Mouse (Mus musculus) hindbrain, postnatal 0 days (tissue): ENCODE measurements around the gene Gm16442. TPM values are rescaled to one million over a fixed set of nuclear protein-coding genes. Genes with fewer than 3 reads are reported as not detected.
"Not testable (repeated sequence)": the region's sequence is repeated elsewhere in the genome, so short reads cannot be mapped to it uniquely, and the experiment has no call there.

ENCODE experiments used
- ATAC-seq: fragments of 200-750 bp; cut with Nextera tagmentation; 2 replicates; pipeline ENCODE4 v1.8.0; 2017; ENCODE audit warnings: mild to moderate bottlenecking, moderate TSS enrichment, moderate library complexity
- DNase-seq: peaks from one replicate; pipeline ENCODE4 v3.0.0-alpha.2; 2015; ENCODE audit warnings: low spot score
- H3K27ac ChIP-seq: fragments of 300-500 bp; sonication (generic); 2 replicates; pipeline ENCODE4 v1.5.1; 2014; ENCODE audit warnings: mild to moderate bottlenecking
- H3K27me3 ChIP-seq: fragments of 300-500 bp; sonication (generic); 2 replicates; pipeline ENCODE4 v1.6.1; 2014; ENCODE audit warnings: low read length, mixed read lengths; ENCODE audit not compliant: insufficient read depth
- H3K36me3 ChIP-seq: fragments of 300-500 bp; sonication (generic); 2 replicates; pipeline ENCODE4 v1.6.1; 2014; ENCODE audit warnings: low read length, mixed read lengths; ENCODE audit not compliant: insufficient read depth
- H3K4me1 ChIP-seq: fragments of 300-500 bp; sonication (generic); 2 replicates; pipeline ENCODE4 v1.6.1; 2014; ENCODE audit warnings: antibody characterized with exemption, low read length, mixed read lengths; ENCODE audit not compliant: insufficient read depth
- H3K4me2 ChIP-seq: fragments of 300-500 bp; sonication (generic); 2 replicates; pipeline ENCODE4 v1.6.1; 2014; ENCODE audit warnings: low read depth, mild to moderate bottlenecking, low read length, moderate library complexity, mixed read lengths
- H3K4me3 ChIP-seq: fragments of 300-500 bp; sonication (generic); 2 replicates; pipeline ENCODE4 v1.5.1; 2014; ENCODE audit warnings: low read length
- H3K9ac ChIP-seq: fragments of 300-500 bp; sonication (generic); replicated peaks from 2 replicates; pipeline ENCODE4 v1.6.1; 2014; ENCODE audit warnings: mild to moderate bottlenecking, low read length, moderate library complexity, mixed read lengths
- H3K9me3 ChIP-seq: fragments of 300-500 bp; sonication (generic); 2 replicates; pipeline ENCODE4 v1.6.1; 2016; ENCODE audit warnings: low read length, mixed read lengths
- WGBS: fragments of 180-500 bp; shearing (Covaris S2); extraction: QIAGEN DNeasy Blood & Tissue Kit; methylation state at CpG from one replicate; pipeline ENCODE4 v1.1.7; 2014; 5-methylcytosine and 5-hydroxymethylcytosine counted together
- polyA plus RNA-seq: library from polyadenylated mRNA; unstranded; fragments of >200 nt; fragmentation: Nextera tagmentation; extraction: Ambion mirVana; gene quantifications from 2 replicates; pipeline ENCODE4 v1.2.1, GENCODE M21; 2015
- total RNA-seq: library from RNA; depleted of rRNA; stranded (reverse); fragments of >200 nt; gene quantifications from 2 replicates; pipeline ENCODE4 v1.2.3, GENCODE M21; 2014; rRNA removed

The Gm16442 gene
- total RNA-seq: not detected in 2 replicates
- polyA plus RNA-seq: not detected in 2 replicates

- not testable (repeated sequence) for H3K9me3 ChIP-seq, H3K4me1 ChIP-seq, H3K4me3 ChIP-seq, H3K9ac ChIP-seq, H3K27me3 ChIP-seq, H3K36me3 ChIP-seq, ATAC-seq, H3K4me2 ChIP-seq, H3K27ac ChIP-seq, DNase-seq
- no CpG with 5 or more reads among the region's 2 CpGs for WGBS
Measured at GRCm38 (mm10) chr7:20122479-20122878, at the start of gene Gm16442. Gene Gm16442 (minus strand): TSS chr7:20122579.

- ATAC-seq, H3K27ac ChIP-seq, H3K4me2 ChIP-seq, H3K4me3 ChIP-seq, H3K27me3 ChIP-seq, H3K9me3 ChIP-seq, H3K9ac ChIP-seq, H3K36me3 ChIP-seq, H3K4me1 ChIP-seq, DNase-seq: not testable (repeated sequence)
- no CpG with 5 or more reads among the region's 3 CpGs for WGBS
Measured at GRCm38 (mm10) chr7:20168277-20168676, 45.9 kb upstream of the Gm16442 start, which contains the start of gene Vmn1r94. Gene Vmn1r94 (minus strand): TSS chr7:20168377.

GRCm38 (mm10) chr7:20138988-20139387 lies 16.6 kb upstream of the Gm16442 start, which contains the start of gene Vmn1r93:
Gene Vmn1r93 (minus strand): TSS chr7:20139088.
- H3K36me3 ChIP-seq, H3K27ac ChIP-seq, H3K9ac ChIP-seq, H3K4me3 ChIP-seq, H3K4me1 ChIP-seq, ATAC-seq, H3K4me2 ChIP-seq, DNase-seq, H3K27me3 ChIP-seq, H3K9me3 ChIP-seq: not testable (repeated sequence)
- no CpG with 5 or more reads among the region's 5 CpGs for WGBS

DNA sequence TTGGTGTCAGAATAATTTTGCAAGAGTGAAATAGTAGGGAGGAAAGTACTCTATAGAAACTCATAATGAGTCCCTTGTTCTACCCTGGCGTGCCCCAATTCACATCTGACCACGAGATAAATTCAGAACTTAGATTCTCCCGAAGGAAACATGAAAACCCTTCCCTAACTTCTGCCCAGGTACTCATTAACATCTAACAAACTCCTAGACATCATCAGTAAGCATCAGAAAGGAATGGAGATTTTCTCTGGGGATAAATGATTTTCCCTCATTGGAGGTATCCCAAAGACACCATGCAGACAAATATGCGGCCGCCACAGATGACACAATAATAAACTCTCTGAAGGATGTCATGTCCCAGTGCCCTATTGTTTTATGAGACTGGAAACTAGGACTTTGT lies 23.0 kb downstream of the Gm16442 start, which contains the start of gene Vmn1r91:
Vmn1r91 (plus strand) TSS at position 301 of the 400 bp plus-strand sequence.
- not testable (repeated sequence) for H3K4me2 ChIP-seq, H3K4me3 ChIP-seq, ATAC-seq, H3K9ac ChIP-seq, H3K4me1 ChIP-seq, H3K9me3 ChIP-seq, DNase-seq, H3K36me3 ChIP-seq, H3K27me3 ChIP-seq, H3K27ac ChIP-seq
- WGBS: 86% methylated on average over 5 of the region's 5 CpGs

DNA sequence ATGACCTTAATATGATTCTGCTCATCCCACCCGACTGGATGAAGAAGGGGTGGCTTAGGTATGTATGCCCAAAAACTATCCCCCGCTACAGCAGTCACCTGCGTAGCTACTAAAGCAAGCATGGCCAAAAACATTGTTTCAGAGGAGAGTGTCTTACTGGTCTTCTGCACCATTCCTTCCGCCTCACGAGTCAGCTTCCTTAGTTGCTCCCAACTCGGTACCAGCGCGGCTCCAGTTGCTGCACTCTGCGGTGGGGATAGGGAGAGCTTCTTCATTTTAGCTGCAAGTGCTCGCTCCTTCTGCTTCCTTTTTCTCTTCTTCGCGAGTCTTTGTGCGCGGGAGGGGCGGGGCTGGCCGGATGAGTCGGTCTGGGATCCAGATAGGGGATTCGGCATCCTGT lies 44.3 kb downstream of the Gm16442 start:
- H3K4me1 ChIP-seq, H3K9ac ChIP-seq, H3K9me3 ChIP-seq, H3K27ac ChIP-seq, H3K27me3 ChIP-seq, ATAC-seq, H3K4me3 ChIP-seq, H3K4me2 ChIP-seq, H3K36me3 ChIP-seq, DNase-seq: not testable (repeated sequence)
- 65% methylated on average over 18 of the region's 18 CpGs for WGBS

Other genes with a start within 250 kb of the Gm16442 start
- not detected in 2 replicates for gene Ceacam19, start 234.6 kb downstream of the Gm16442 start, total RNA-seq
- not detected in 2 replicates for gene Ceacam19, start 234.6 kb downstream of the Gm16442 start, polyA plus RNA-seq
- gene Pvr, start 201.4 kb downstream of the Gm16442 start, total RNA-seq: 9.2 and 11.7 TPM in 2 replicates
- gene Pvr, start 201.4 kb downstream of the Gm16442 start, polyA plus RNA-seq: 6.1 and 7.0 TPM in 2 replicates
- not detected in 2 replicates for gene Igsf23, start 171.8 kb downstream of the Gm16442 start, total RNA-seq
- gene Igsf23, start 171.8 kb downstream of the Gm16442 start, polyA plus RNA-seq: not detected in 2 replicates
- gene Ceacam20, start 157.2 kb downstream of the Gm16442 start, total RNA-seq: not detected in 2 replicates
- gene Ceacam20, start 157.2 kb downstream of the Gm16442 start, polyA plus RNA-seq: not detected in 2 replicates
- gene Nlrp9b, start 131.1 kb downstream of the Gm16442 start, total RNA-seq: not detected in 2 replicates
- not detected in 2 replicates for gene Nlrp9b, start 131.1 kb downstream of the Gm16442 start, polyA plus RNA-seq
- gene Vmn1r91, start 22.9 kb downstream of the Gm16442 start, total RNA-seq: not detected in 2 replicates
- gene Vmn1r91, start 22.9 kb downstream of the Gm16442 start, polyA plus RNA-seq: not detected in 2 replicates
- not detected in 2 replicates for gene Vmn1r93, start 16.5 kb upstream of the Gm16442 start, total RNA-seq
- gene Vmn1r93, start 16.5 kb upstream of the Gm16442 start, polyA plus RNA-seq: not detected in 2 replicates
- not detected in 2 replicates for gene Vmn1r94, start 45.8 kb upstream of the Gm16442 start, total RNA-seq
- not detected in 2 replicates for gene Vmn1r94, start 45.8 kb upstream of the Gm16442 start, polyA plus RNA-seq
- not detected in 2 replicates for gene Vmn1r95, start 71.1 kb upstream of the Gm16442 start, total RNA-seq
- not detected in 2 replicates for gene Vmn1r95, start 71.1 kb upstream of the Gm16442 start, polyA plus RNA-seq
- not detected in 2 replicates for gene Gm6164, start 83.0 kb upstream of the Gm16442 start, total RNA-seq
- gene Gm6164, start 83.0 kb upstream of the Gm16442 start, polyA plus RNA-seq: not detected in 2 replicates
- gene Gm4498, start 111.2 kb upstream of the Gm16442 start, total RNA-seq: not detected in 2 replicates
- gene Gm4498, start 111.2 kb upstream of the Gm16442 start, polyA plus RNA-seq: not detected in 2 replicates
- not detected in 2 replicates for gene Gm5890, start 140.3 kb upstream of the Gm16442 start, total RNA-seq
- not detected in 2 replicates for gene Gm5890, start 140.3 kb upstream of the Gm16442 start, polyA plus RNA-seq
- gene Gm4133, start 211.5 kb upstream of the Gm16442 start, total RNA-seq: not detected in 2 replicates
- gene Gm4133, start 211.5 kb upstream of the Gm16442 start, polyA plus RNA-seq: not detected in 2 replicates